Mouse (Mus musculus) ovary, adult 18-20 months (tissue): Measurements from ENCODE around the gene Plau.
A peak's percentile ranks its signal among the peaks of the same experiment; 100 is the strongest.

Experiments
- DNase-seq: peaks from one replicate; pipeline ENCODE4 v3.0.0; 2022; ENCODE audit warnings: low spot score, mixed read lengths

Gene Plau

GRCm38 (mm10) chr14:20836171-20836904 lies at the start of gene Plau:
Gene Plau, plus strand, starts transcription at chr14:20836660.
- DNase-seq = peak; percentile 72

- DNase-seq = no peak
Measured at GRCm38 (mm10) chr14:20788151-20788550, 48.3 kb upstream of the Plau start.

- no peak for DNase-seq
Measured at GRCm38 (mm10) chr14:20789593-20789992, 46.9 kb upstream of the Plau start.

GRCm38 (mm10) chr14:20790445-20790844 lies 46.0 kb upstream of the Plau start:
- DNase-seq = no peak

- no peak for DNase-seq
Measured at GRCm38 (mm10) chr14:20790996-20791395, 45.5 kb upstream of the Plau start.

GRCm38 (mm10) chr14:20791511-20792242 lies 44.8 kb upstream of the Plau start:
- DNase-seq = no peak

GRCm38 (mm10) chr14:20792243-20792921 lies 44.1 kb upstream of the Plau start:
- DNase-seq = no peak

- no peak for DNase-seq
Measured at GRCm38 (mm10) chr14:20792922-20793757, 43.3 kb upstream of the Plau start.

- DNase-seq = peak; percentile 85
Measured at GRCm38 (mm10) chr14:20793758-20794531, 42.5 kb upstream of the Plau start, which contains the start of gene Camk2g. Gene Camk2g, minus strand, starts transcription at chr14:20794088.

GRCm38 (mm10) chr14:20794589-20794988 lies 41.9 kb upstream of the Plau start:
- DNase-seq = no peak

- no peak for DNase-seq
Measured at GRCm38 (mm10) chr14:20795423-20796152, 40.9 kb upstream of the Plau start.

- DNase-seq = no peak
Measured at GRCm38 (mm10) chr14:20796170-20796569, 40.3 kb upstream of the Plau start.

- no peak for DNase-seq
Measured at GRCm38 (mm10) chr14:20796643-20797042, 39.8 kb upstream of the Plau start.

GRCm38 (mm10) chr14:20798300-20798699 lies 38.2 kb upstream of the Plau start:
- no peak for DNase-seq

GRCm38 (mm10) chr14:20798761-20799160 lies 37.7 kb upstream of the Plau start:
- DNase-seq = peak; percentile 76

GRCm38 (mm10) chr14:20802926-20803605 lies 33.4 kb upstream of the Plau start:
- no peak for DNase-seq

- peak; percentile 59 for DNase-seq
Measured at GRCm38 (mm10) chr14:20803606-20803938, 32.9 kb upstream of the Plau start.

GRCm38 (mm10) chr14:20804481-20804880 lies 32.0 kb upstream of the Plau start:
- DNase-seq = no peak

- peak; percentile 83 for DNase-seq
Measured at GRCm38 (mm10) chr14:20804964-20805672, 31.3 kb upstream of the Plau start.
